Mouse (Mus musculus): ENCODE measurements at regions not wholly inside any gene's neighbourhood (a gene's known extent, or its start where the extent isn't known, plus 50 kb on each side); places are given as distances from the start of the nearest gene placed in this dataset.

GRCm38 (mm10) chr16:50785384-50785783, 194.4 kb upstream of the Ccdc54 start:
- TF ChIP-seq CTCF (IDR thresholded peaks at IDR 0.05; ENCODE audit: low read depth) (no peak), EP300 (IDR thresholded peaks at IDR 0.05; ENCODE audit: low read depth) (no peak)

Measured in heart, postnatal 0 days (tissue).